Mouse (Mus musculus): ENCODE data around the gene Dhx15. TPM values are rescaled to one million over a fixed set of nuclear protein-coding genes. Genes with fewer than 3 reads are reported as not detected.

Gene Dhx15
- polyA plus RNA-seq, 1 experiment = 31.3 TPM

- 83% methylated on average over 2 of the region's 2 CpGs for WGBS
- TF ChIP-seq POLR2A (IDR thresholded peaks at IDR 0.05; ENCODE audit: low read depth, low read length) (no peak), CTCF (IDR thresholded peaks at IDR 0.05; ENCODE audit: extremely low read depth, insufficient read depth, insufficient read length, insufficient replicate concordance) (no peak)
- H3K27me3 ChIP-seq (ENCODE audit: control insufficient read depth, insufficient read depth, low read length) = peaks cover 21% of the 10 kb centered on the region
Observed at GRCm38 (mm10) chr5:52119192-52119591, 71.1 kb downstream of the Dhx15 start.

GRCm38 (mm10) chr5:52117829-52118228 is 72.5 kb downstream of the Dhx15 start:
- TF ChIP-seq POLR2A (IDR thresholded peaks at IDR 0.05; ENCODE audit: low read depth, low read length) (no peak), CTCF (IDR thresholded peaks at IDR 0.05; ENCODE audit: extremely low read depth, insufficient read depth, insufficient read length, insufficient replicate concordance) (no peak)
- no peak for DNase-seq (ENCODE audit: low read depth in 1 of 2, low spot score in 2 of 2)
- no peak overlapping the region for H3K4me3 ChIP-seq (ENCODE audit: extremely low read depth, insufficient read depth, insufficient read length)
- H3K27me3 ChIP-seq (ENCODE audit: control insufficient read depth, insufficient read depth, low read length) = peaks cover 32% of the 10 kb centered on the region
- 94% methylated on average over 4 of the region's 4 CpGs for WGBS
- peaks cover 22% of the 10 kb centered on the region for H3K4me1 ChIP-seq (ENCODE audit: control insufficient read depth, insufficient read depth, insufficient read length)
- H3K27ac ChIP-seq (ENCODE audit: insufficient read depth, low read length) = no peak overlapping the region
- H3K36me3 ChIP-seq (ENCODE audit: control insufficient read depth, insufficient read depth, low read length) = no peaks in the 10 kb centered on the region

More at GRCm38 (mm10) chr5:52119192-52119591, 71.1 kb downstream of the Dhx15 start:
- no peak overlapping the region for H3K27ac ChIP-seq (ENCODE audit: insufficient read depth, low read length)
- no peak overlapping the region for H3K4me3 ChIP-seq (ENCODE audit: extremely low read depth, insufficient read depth, insufficient read length)
- H3K36me3 ChIP-seq (ENCODE audit: control insufficient read depth, insufficient read depth, low read length) = no peaks in the 10 kb centered on the region
- DNase-seq (ENCODE audit: low read depth in 1 of 2, low spot score in 2 of 2) = no peak
- peaks cover 10% of the 10 kb centered on the region for H3K4me1 ChIP-seq (ENCODE audit: control insufficient read depth, insufficient read depth, insufficient read length)

GRCm38 (mm10) chr5:52116404-52116803 is 73.9 kb downstream of the Dhx15 start:
- DNase-seq (ENCODE audit: low read depth in 1 of 2, low spot score in 2 of 2) = no peak
- no peak for TF ChIP-seq POLR2A (IDR thresholded peaks at IDR 0.05; ENCODE audit: low read depth, low read length)
- no peak for TF ChIP-seq CTCF (IDR thresholded peaks at IDR 0.05; ENCODE audit: extremely low read depth, insufficient read depth, insufficient read length, insufficient replicate concordance)
- Histone ChIP-seq H3K27ac (ENCODE audit: insufficient read depth, low read length) (no peak overlapping the region), H3K27me3 (ENCODE audit: control insufficient read depth, insufficient read depth, low read length) (peaks cover 33% of the 10 kb centered on the region), H3K4me3 (ENCODE audit: extremely low read depth, insufficient read depth, insufficient read length) (no peak overlapping the region), H3K4me1 (ENCODE audit: control insufficient read depth, insufficient read depth, insufficient read length) (peaks cover 24% of the 10 kb centered on the region), H3K36me3 (ENCODE audit: control insufficient read depth, insufficient read depth, low read length) (no peaks in the 10 kb centered on the region)
- WGBS = 5% methylated on average over 17 of the region's 17 CpGs

- TF ChIP-seq CTCF (IDR thresholded peaks at IDR 0.05; ENCODE audit: extremely low read depth, insufficient read depth, insufficient read length, insufficient replicate concordance) = peak; percentile 23; the same call in 1 of the 2 replicates
- no peak for TF ChIP-seq POLR2A (IDR thresholded peaks at IDR 0.05; ENCODE audit: low read depth, low read length)
- Histone ChIP-seq H3K4me3 (ENCODE audit: extremely low read depth, insufficient read depth, insufficient read length) (peak overlapping the region; percentile 67), H3K36me3 (ENCODE audit: control insufficient read depth, insufficient read depth, low read length) (no peaks in the 10 kb centered on the region), H3K27ac (ENCODE audit: insufficient read depth, low read length) (no peak overlapping the region), H3K4me1 (ENCODE audit: control insufficient read depth, insufficient read depth, insufficient read length) (peaks cover 24% of the 10 kb centered on the region), H3K27me3 (ENCODE audit: control insufficient read depth, insufficient read depth, low read length) (peaks cover 33% of the 10 kb centered on the region)
- WGBS = 1% methylated on average over 53 of the region's 53 CpGs
- peak in 1 of 2 experiments; percentile 25 for DNase-seq (ENCODE audit: low read depth in 1 of 2, low spot score in 2 of 2)
Observed at GRCm38 (mm10) chr5:52115821-52116317, 74.4 kb downstream of the Dhx15 start.

GRCm38 (mm10) chr5:52114751-52115451 is 75.4 kb downstream of the Dhx15 start:
- 3% methylated on average over 48 of the region's 48 CpGs for WGBS
- H3K36me3 ChIP-seq (ENCODE audit: control insufficient read depth, insufficient read depth, low read length) = no peaks in the 10 kb centered on the region
- no peak overlapping the region for H3K27ac ChIP-seq (ENCODE audit: insufficient read depth, low read length)
- peak overlapping the region; percentile 67 for H3K4me3 ChIP-seq (ENCODE audit: extremely low read depth, insufficient read depth, insufficient read length)
- no peak for DNase-seq (ENCODE audit: low read depth in 1 of 2, low spot score in 2 of 2)
- peaks cover 24% of the 10 kb centered on the region for H3K4me1 ChIP-seq (ENCODE audit: control insufficient read depth, insufficient read depth, insufficient read length)
- H3K27me3 ChIP-seq (ENCODE audit: control insufficient read depth, insufficient read depth, low read length) = peaks cover 31% of the 10 kb centered on the region
- TF ChIP-seq POLR2A (IDR thresholded peaks at IDR 0.05; ENCODE audit: low read depth, low read length) (no peak), CTCF (IDR thresholded peaks at IDR 0.05; ENCODE audit: extremely low read depth, insufficient read depth, insufficient read length, insufficient replicate concordance) (no peak)

- Histone ChIP-seq H3K4me3 (ENCODE audit: extremely low read depth, insufficient read depth, insufficient read length) (peak overlapping the region; percentile 67), H3K36me3 (ENCODE audit: control insufficient read depth, insufficient read depth, low read length) (no peaks in the 10 kb centered on the region), H3K4me1 (ENCODE audit: control insufficient read depth, insufficient read depth, insufficient read length) (peaks cover 24% of the 10 kb centered on the region), H3K27me3 (ENCODE audit: control insufficient read depth, insufficient read depth, low read length) (peaks cover 31% of the 10 kb centered on the region), H3K27ac (ENCODE audit: insufficient read depth, low read length) (no peak overlapping the region)
- no peak for DNase-seq (ENCODE audit: low read depth in 1 of 2, low spot score in 2 of 2)
- TF ChIP-seq CTCF (IDR thresholded peaks at IDR 0.05; ENCODE audit: extremely low read depth, insufficient read depth, insufficient read length, insufficient replicate concordance) (no peak), POLR2A (IDR thresholded peaks at IDR 0.05; ENCODE audit: low read depth, low read length) (no peak)
- under 1% methylated on average over 54 of the region's 54 CpGs for WGBS
Observed at GRCm38 (mm10) chr5:52113851-52114731, 76.2 kb downstream of the Dhx15 start.
